Mouse (Mus musculus) liver, adult 2 months (tissue): ENCODE measurements at regions not wholly inside any gene's neighbourhood (a gene's known extent, or its start where the extent isn't known, plus 50 kb on each side); places are given as distances from the start of the nearest gene placed in this dataset.

Experiments
- DNase-seq: peaks from one replicate; pipeline ENCODE4 v3.0.0-alpha.2; 2011; ENCODE audit warnings: low read depth, low spot score; ENCODE audit errors: extremely low read depth
- H3K27ac ChIP-seq: fragments of 200-500 bp; replicated peaks from 2 replicates; pipeline ENCODE4 v1.5.1; 2012; ENCODE audit warnings: low read depth, mild to moderate bottlenecking, control low read depth, inconsistent platforms, low read length; ENCODE audit not compliant: insufficient read depth
- H3K27me3 ChIP-seq: fragments of 200-500 bp; 2 replicates; pipeline ENCODE4 v1.6.1; 2012; ENCODE audit warnings: mild to moderate bottlenecking, moderate library complexity, low read length, inconsistent platforms; ENCODE audit not compliant: control insufficient read depth, insufficient read depth
- H3K36me3 ChIP-seq: fragments of 200-500 bp; 2 replicates; pipeline ENCODE4 v1.6.1; 2012; ENCODE audit warnings: low read length, inconsistent platforms; ENCODE audit not compliant: control insufficient read depth, insufficient read depth
- H3K4me1 ChIP-seq: fragments of 200-500 bp; 2 replicates; pipeline ENCODE4 v1.6.1; 2011; ENCODE audit warnings: low read length; ENCODE audit not compliant: control insufficient read depth, insufficient read depth
- H3K4me3 ChIP-seq: fragments of 200-500 bp; 2 replicates; pipeline ENCODE4 v1.5.1; 2011; ENCODE audit warnings: low read depth, mild to moderate bottlenecking, control low read depth, low read length, moderate library complexity; ENCODE audit not compliant: insufficient read depth
- H3K79me2 ChIP-seq: fragments of 200-500 bp; 2 replicates; pipeline ENCODE4 v1.6.1; 2012; ENCODE audit warnings: inconsistent platforms, mild to moderate bottlenecking, low read length, moderate library complexity; ENCODE audit not compliant: control insufficient read depth, insufficient read depth
- H3K9ac ChIP-seq: fragments of 200-500 bp; 2 replicates; pipeline ENCODE4 v1.6.1; 2012; ENCODE audit warnings: low read depth, mild to moderate bottlenecking, control low read depth, inconsistent platforms, low read length
- CTCF ChIP-seq: fragments of 200-500 bp; IDR thresholded peaks from 2 replicates; pipeline ENCODE4 v1.5.1; 2011; ENCODE audit warnings: low read depth, low read length, control low read depth
- POLR2A ChIP-seq: fragments of 200-500 bp; IDR thresholded peaks from 2 replicates; pipeline ENCODE4 v1.6.1; 2011; ENCODE audit warnings: low read length, control low read depth; ENCODE audit not compliant: insufficient read depth; ENCODE audit errors: extremely low read depth
- WGBS: fragments of 180-500 bp; shearing (Covaris S2); methylation state at CpG from one replicate; pipeline ENCODE4 v1.1.7; 2018; 5-methylcytosine and 5-hydroxymethylcytosine counted together

DNA sequence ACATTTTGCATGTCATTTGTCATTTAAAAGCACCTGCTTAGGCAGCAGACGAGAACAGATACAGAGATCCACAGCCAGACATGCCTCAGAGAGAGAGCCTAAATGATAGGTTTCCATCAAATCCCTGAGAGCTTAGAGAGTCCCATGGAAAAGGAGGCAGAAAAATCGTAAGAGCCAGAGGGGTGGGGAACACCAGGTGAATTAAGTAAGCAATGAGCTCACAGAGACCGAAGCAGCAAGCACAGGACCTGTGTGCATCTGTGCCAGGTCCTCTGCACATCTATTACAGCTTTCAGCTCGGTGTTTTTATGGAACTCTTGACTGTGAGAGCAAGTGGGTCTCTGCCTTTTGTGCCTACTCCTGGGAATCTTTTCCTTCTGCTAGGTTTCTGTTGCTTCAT, 1416.1 kb downstream of the Slc22a22 start:
- Histone ChIP-seq H3K4me3 (no peak overlapping the region), H3K27me3 (no peaks in the 10 kb centered on the region), H3K36me3 (no peaks in the 10 kb centered on the region), H3K9ac (no peak overlapping the region), H3K4me1 (no peaks in the 10 kb centered on the region), H3K27ac (no peak overlapping the region), H3K79me2 (no peaks in the 10 kb centered on the region)
- WGBS, result 69% methylated on average over 4 of the region's 4 CpGs
- TF ChIP-seq CTCF (no peak), POLR2A (no peak)
- DNase-seq, result no peak

DNA sequence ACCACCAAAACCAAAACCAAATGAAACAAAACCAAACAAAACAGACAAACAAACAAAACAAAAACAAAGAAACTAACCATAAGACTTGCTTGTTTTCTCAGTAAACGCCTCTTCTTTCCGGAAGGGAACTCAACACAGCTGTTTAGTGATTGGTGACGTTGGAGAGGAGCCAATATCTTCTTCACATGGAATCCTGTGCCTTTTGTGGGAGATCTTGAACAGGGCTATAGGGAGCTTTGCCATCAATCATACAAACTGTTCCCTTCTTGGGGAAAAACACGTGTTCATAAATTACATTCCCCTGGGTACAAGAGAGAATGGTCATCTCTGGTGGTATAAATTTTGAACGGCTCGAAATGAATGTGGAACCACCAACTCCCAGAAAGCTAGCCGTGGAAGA, 1426.7 kb downstream of the Slc22a22 start:
- Histone ChIP-seq H3K27me3 (no peaks in the 10 kb centered on the region), H3K4me1 (no peaks in the 10 kb centered on the region; the same call in 1 of the 2 replicates), H3K27ac (no peak overlapping the region), H3K9ac (no peak overlapping the region), H3K36me3 (no peaks in the 10 kb centered on the region), H3K4me3 (no peak overlapping the region), H3K79me2 (no peaks in the 10 kb centered on the region)
- DNase-seq, result no peak
- WGBS, result 71% methylated on average over 7 of the region's 7 CpGs
- TF ChIP-seq CTCF (no peak), POLR2A (no peak)

DNA sequence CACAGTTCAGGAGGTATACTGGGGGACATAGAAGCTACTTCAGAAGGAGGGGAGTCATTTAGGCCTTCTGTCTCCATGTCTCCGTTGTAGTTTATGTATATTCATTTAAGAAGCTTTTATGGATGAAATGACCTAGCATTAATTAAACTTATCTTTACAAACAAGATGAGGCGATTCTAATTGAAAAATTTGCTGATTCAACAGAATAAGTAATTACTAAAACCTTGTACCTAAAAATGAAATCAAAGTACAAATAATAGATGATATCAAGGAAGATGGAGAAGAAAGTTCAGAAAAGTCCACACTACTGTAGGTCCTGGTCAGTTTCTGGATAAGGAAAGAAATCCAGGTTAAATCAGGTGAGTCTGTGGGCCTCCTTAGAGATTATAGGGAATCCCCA, 1429.6 kb downstream of the Slc22a22 start:
- no peaks in the 10 kb centered on the region; the same call in 1 of the 2 replicates for H3K4me1 ChIP-seq
- WGBS, result 82% methylated on average over 2 of the region's 2 CpGs
- no peak for TF ChIP-seq CTCF
- TF ChIP-seq POLR2A, result no peak
- DNase-seq, result no peak
- no peaks in the 10 kb centered on the region for H3K27me3 ChIP-seq
- H3K79me2 ChIP-seq, result no peaks in the 10 kb centered on the region
- no peak overlapping the region for H3K27ac ChIP-seq
- H3K4me3 ChIP-seq, result no peak overlapping the region
- H3K36me3 ChIP-seq, result no peaks in the 10 kb centered on the region
- H3K9ac ChIP-seq, result no peak overlapping the region

DNA sequence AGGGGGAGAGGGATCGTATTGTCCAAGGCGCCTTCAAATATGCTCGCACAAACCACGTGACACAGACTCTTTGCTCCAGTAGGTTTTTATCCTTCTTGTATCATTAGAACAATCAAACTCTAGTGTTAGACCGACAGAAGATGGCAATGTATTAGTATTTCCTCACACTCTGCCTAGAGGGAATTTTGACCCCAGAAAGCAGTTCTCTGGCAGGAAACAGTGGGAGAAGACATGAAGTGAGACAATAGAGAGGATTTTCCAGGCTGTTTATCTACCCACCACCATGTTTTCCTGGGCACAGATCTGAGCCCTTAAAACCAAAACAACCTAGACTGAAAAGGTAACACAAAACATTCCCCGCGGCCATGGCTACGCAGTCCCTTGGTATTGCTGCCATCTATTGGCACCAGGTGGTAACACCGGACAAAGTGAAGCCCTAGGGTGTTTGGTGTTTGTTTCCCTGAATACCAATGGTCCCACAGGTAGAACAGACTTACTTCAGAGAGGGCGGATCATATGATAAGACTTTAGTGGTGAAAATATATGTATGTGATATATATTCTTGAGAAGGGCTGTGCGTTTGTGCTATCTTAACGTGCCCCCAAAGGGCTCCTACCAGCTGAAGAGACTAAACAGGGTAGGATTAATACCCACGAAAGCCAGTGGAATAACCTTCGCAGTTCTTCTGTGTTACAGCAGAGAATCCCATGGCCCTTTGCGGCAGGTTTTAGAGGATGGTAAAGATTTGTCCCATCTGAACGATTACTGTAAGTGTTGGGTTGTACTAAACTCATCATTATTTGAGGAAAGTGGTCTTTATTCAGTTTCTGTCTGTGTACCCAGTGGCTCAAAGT, 1430.5 kb downstream of the Slc22a22 start:
- Histone ChIP-seq H3K36me3 (no peaks in the 10 kb centered on the region), H3K4me1 (no peaks in the 10 kb centered on the region; the same call in 1 of the 2 replicates), H3K4me3 (peak overlapping the region; percentile 51), H3K79me2 (no peaks in the 10 kb centered on the region), H3K9ac (peak overlapping the region; percentile 68), H3K27me3 (no peaks in the 10 kb centered on the region), H3K27ac (no peak overlapping the region)
- peak; percentile 90 for TF ChIP-seq CTCF
- TF ChIP-seq POLR2A, result no peak
- peak; percentile 66 for DNase-seq
- WGBS, result 29% methylated on average over 16 of the region's 16 CpGs

DNA sequence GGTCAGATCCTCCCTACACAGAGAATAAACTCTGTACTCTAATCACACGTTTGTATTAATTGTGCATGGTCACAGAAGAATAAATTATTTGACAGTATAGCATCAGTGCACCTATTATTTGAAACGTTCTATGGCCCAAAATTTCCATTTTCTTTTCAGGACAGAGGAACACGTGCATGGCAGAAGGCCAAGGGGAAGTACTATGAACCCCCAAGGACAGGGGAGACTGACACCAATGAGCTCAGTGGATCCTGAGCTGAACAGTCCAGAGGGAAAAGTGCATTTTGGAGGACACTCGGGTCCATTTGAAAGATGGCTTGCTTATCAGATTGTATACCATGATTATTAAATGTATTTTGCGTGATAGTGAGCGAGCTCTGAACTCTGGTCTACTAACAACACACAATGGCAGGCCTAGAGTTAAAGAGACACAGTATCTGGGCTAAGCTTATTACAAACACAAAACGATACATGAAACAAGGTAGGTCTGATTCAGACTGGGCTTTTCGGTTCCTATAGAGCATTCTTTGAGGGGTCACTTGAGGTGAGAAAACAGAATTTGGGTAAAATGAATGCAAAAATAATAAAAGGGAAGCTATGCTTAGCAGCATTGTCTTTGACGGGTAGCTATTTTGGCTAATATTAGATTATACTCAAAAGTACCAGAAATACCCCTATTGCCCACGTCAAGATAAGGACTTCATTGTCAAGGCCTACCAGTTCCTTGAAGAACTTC, 1431.7 kb downstream of the Slc22a22 start:
- DNase-seq, result no peak
- Histone ChIP-seq H3K27me3 (no peaks in the 10 kb centered on the region), H3K79me2 (no peaks in the 10 kb centered on the region), H3K4me1 (no peaks in the 10 kb centered on the region; the same call in 1 of the 2 replicates), H3K36me3 (no peaks in the 10 kb centered on the region), H3K27ac (no peak overlapping the region), H3K9ac (no peak overlapping the region), H3K4me3 (no peak overlapping the region)
- WGBS, result 84% methylated on average over 10 of the region's 10 CpGs
- no peak for TF ChIP-seq CTCF
- no peak for TF ChIP-seq POLR2A
